Mouse (Mus musculus) skeletal muscle tissue, adult 2 months (tissue): ENCODE results near the gene Wfdc6b.
"Not testable (repeated sequence)": the region's sequence is repeated elsewhere in the genome, so short reads cannot be mapped to it uniquely, and the experiment has no call there.

Experiments used
- DNase-seq: peaks from one replicate; pipeline ENCODE4 v3.0.0-alpha.2; 2012; ENCODE audit warnings: low read depth, low spot score

Gene Wfdc6b

GRCm38 (mm10) chr2:164613471-164613870, at the start of gene Wfdc6b, which contains the start of gene Wfdc8:
TSS of gene Wfdc6b (plus strand) at chr2:164613522.
TSS of gene Wfdc8 (minus strand) at chr2:164613626.
- not testable (repeated sequence) for DNase-seq

GRCm38 (mm10) chr2:164564346-164564745, 49.0 kb upstream of the Wfdc6b start:
- no peak for DNase-seq

- no peak for DNase-seq
Measured at GRCm38 (mm10) chr2:164566997-164567396, 46.3 kb upstream of the Wfdc6b start.

- no peak for DNase-seq
Measured at GRCm38 (mm10) chr2:164567460-164567859, 45.9 kb upstream of the Wfdc6b start.

GRCm38 (mm10) chr2:164573359-164573758, 40.0 kb upstream of the Wfdc6b start, which contains the start of gene Spint3:
TSS of gene Spint3 (minus strand) at chr2:164573459.
- not testable (repeated sequence) for DNase-seq

- peak; percentile 5 for DNase-seq
Measured at GRCm38 (mm10) chr2:164585025-164585725, 28.1 kb upstream of the Wfdc6b start, which contains the start of gene Wfdc6a. TSS of gene Wfdc6a (minus strand) at chr2:164585447.

GRCm38 (mm10) chr2:164592014-164592413, 21.3 kb upstream of the Wfdc6b start:
- DNase-seq: no peak

GRCm38 (mm10) chr2:164593494-164593893, 19.8 kb upstream of the Wfdc6b start, which contains the start of gene Eppin:
TSS of gene Eppin (minus strand) at chr2:164593594.
- no peak for DNase-seq

GRCm38 (mm10) chr2:164600179-164600578, 13.1 kb upstream of the Wfdc6b start:
- no peak for DNase-seq

GRCm38 (mm10) chr2:164603482-164603881, 9.8 kb upstream of the Wfdc6b start:
- DNase-seq: no peak

- no peak for DNase-seq
Measured at GRCm38 (mm10) chr2:164604411-164604810, 8.9 kb upstream of the Wfdc6b start.

- no peak for DNase-seq
Measured at GRCm38 (mm10) chr2:164608781-164609180, 4.5 kb upstream of the Wfdc6b start.

- no peak for DNase-seq
Measured at GRCm38 (mm10) chr2:164615386-164615785, 2.1 kb downstream of the Wfdc6b start.

GRCm38 (mm10) chr2:164619050-164619449, 5.7 kb downstream of the Wfdc6b start:
- no peak for DNase-seq

GRCm38 (mm10) chr2:164621775-164622174, 8.5 kb downstream of the Wfdc6b start:
- no peak for DNase-seq

GRCm38 (mm10) chr2:164635266-164635665, 21.9 kb downstream of the Wfdc6b start:
- DNase-seq: no peak

- no peak for DNase-seq
Measured at GRCm38 (mm10) chr2:164638696-164639095, 25.4 kb downstream of the Wfdc6b start, which contains the start of gene Wfdc16. TSS of gene Wfdc16 (minus strand) at chr2:164638796.

GRCm38 (mm10) chr2:164641129-164641528, 27.8 kb downstream of the Wfdc6b start:
- DNase-seq: no peak

- DNase-seq: no peak
Measured at GRCm38 (mm10) chr2:164641881-164642673, 28.8 kb downstream of the Wfdc6b start.

- DNase-seq: no peak
Measured at GRCm38 (mm10) chr2:164655858-164656257, 42.5 kb downstream of the Wfdc6b start, which contains the start of gene Wfdc10. TSS of gene Wfdc10 (plus strand) at chr2:164656046.

GRCm38 (mm10) chr2:164656483-164656882, 43.2 kb downstream of the Wfdc6b start, which contains the start of gene Wfdc9:
TSS of gene Wfdc9 (minus strand) at chr2:164656583.
- no peak for DNase-seq

- no peak for DNase-seq
Measured at GRCm38 (mm10) chr2:164664851-164665250, 51.5 kb downstream of the Wfdc6b start.
